Mouse (Mus musculus): ENCODE data around the gene Npm1.
A peak's percentile ranks its signal among the peaks of the same experiment; 100 is the strongest.

Gene Npm1

DNA sequence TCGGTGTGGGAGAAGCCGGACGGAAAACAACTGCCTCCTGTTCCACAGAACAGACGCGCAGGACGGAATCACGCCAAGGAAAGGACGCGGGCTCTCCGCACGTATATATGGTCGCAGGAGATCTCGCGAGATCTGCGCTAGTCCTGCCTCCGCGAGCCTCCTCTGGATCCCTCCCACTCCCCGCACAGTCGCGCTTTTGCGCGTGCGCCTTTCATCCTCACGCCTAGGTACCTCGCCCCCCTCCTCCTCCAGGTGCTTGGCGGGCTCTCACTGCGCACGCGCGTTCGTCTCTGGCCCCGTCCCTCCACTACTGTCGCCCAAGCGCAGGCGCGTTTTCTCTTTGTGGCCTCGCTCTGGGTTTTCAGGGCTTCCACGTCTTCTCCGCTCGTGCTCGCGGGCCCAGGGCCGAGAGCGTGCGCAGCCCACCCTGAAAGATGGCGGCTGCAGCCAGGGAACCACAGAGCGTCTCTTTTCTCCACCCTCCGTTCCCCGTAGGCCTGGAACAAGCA, at the start of gene Npm1:
TSS of gene Npm1 (minus strand) at position 209 of the 509 bp plus-strand sequence.
- DNase-seq (ENCODE audit: extremely low read depth, low read depth, low spot score), result peak; percentile 61

DNA sequence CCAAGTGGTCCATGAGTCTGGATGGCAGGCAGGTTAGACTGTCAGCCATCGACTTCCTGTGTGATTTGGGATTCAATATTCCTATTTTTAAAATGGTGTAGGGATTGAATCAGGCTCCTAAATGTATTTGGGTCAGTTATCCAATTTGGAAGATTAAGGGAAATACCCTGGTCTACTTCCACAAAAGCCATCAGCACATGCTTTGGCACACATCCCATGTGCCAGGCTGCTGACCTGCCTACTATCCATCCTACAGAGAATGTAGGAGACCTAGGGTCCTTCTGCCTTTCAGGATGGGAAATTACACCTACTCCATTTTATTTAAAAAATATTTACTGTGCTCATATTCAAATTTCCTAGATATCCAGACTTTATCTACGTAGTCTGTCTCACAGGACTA, 44.4 kb upstream of the Npm1 start:
- no peak for DNase-seq (ENCODE audit: extremely low read depth, low read depth, low spot score)

DNA sequence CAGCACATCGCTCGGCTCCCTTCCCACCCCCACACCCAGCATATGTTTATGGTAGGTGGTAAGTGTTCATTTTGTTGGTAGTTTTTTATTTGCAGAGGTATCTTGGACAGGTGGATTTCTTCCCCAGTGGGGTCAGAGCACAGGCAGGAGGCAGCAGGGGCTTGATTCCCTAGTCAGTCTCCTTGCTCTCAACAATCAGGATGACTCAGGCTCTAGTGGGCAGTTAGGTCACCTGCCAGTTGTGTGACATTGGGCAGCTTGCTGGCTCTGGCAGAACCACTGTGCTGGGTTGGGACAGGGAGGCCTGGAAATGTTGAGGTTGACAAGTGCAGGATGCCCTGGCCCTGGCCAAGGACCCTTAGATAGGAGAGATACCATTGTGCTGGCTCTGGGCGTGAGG, 42.0 kb upstream of the Npm1 start:
- DNase-seq (ENCODE audit: extremely low read depth, low read depth, low spot score), result no peak

DNA sequence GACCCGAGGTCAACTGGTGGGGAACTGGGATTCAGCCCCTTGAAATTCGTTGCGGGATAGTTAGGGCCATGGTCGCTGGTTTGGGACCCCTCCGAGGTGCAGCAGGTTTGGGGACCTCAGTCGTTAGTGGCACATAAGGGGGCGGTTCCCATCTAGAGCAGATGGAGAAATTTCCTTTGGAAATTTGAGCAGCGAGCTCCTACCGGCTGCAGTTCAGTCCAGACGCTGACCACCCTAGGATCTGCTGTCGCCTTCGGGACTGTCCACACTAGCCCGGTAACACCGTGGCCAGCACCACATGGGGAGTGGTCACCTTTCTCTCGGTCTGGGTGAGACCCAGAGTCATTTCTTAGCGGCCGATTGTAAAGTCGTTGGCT, 41.3 kb upstream of the Npm1 start:
- DNase-seq (ENCODE audit: extremely low read depth, low read depth, low spot score), result no peak

DNA sequence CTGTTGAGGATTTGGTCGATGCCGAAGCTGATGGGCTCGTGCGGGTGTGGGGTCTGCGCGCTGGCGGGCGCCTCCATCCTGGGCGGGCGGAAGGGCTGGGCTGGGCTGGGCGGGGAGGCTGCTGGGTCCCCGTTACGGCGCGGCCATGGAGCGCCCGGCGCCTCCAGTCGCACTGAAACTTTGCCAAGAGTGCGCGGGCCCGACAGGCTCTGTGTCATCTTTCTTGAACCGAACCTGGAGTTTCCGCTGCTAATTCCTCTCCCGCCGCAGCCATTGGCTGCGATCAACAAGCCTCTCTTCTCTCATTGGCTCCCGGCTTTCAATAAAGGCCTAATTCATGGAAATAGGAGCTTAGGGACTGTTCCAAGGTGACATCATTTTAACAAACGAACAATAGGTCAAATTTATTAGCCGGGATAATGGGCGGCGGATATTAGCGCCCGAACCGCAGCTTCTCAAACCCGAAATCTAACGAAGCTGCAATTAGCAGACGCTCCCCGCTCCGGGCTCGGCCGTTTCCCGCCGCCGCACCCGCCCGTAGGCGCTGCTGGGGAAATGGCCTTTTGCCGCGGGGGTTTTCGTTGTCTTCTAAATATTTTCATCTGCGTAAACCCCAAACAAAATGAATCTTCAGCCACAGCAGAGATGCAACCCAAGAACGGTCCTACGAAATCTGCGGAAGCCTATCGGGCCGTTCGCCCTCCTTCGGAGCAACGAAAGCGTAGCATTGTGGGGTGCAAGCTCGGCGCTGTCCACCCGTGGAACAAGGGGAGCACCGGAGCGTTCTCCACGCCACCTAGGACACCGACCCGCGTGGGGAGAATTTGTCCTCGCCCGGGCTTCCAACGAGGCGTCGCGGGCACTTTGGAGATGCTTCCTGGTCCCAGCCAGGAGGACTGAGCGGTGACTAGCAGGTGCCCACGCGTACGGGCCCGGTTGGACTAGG, 40.6 kb upstream of the Npm1 start, which contains the start of gene Tlx3:
TSS of gene Tlx3 (minus strand) at position 207 of the 946 bp plus-strand sequence.
- DNase-seq (ENCODE audit: extremely low read depth, low read depth, low spot score), result no peak

DNA sequence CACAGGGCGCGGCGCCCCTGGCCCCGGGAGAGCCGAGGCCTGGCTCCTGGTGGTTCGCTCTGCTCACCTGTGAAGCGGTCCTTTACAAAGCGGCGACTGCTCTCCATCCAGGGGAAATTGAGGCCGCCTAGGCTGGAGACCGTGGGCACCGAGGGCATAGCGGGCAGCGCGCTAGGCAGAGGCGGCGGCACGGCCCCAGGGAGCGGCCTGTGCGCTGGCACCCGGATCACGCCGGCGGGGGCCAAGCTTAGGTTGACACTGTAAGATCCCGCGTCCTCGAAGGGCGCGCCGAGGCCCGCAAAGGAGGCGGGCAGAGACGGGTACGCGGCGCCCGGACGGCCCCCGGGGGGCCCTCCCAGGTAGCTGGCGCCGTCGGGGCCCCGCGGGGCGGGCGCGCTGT, 40.0 kb upstream of the Npm1 start:
- DNase-seq (ENCODE audit: extremely low read depth, low read depth, low spot score), result no peak

DNA sequence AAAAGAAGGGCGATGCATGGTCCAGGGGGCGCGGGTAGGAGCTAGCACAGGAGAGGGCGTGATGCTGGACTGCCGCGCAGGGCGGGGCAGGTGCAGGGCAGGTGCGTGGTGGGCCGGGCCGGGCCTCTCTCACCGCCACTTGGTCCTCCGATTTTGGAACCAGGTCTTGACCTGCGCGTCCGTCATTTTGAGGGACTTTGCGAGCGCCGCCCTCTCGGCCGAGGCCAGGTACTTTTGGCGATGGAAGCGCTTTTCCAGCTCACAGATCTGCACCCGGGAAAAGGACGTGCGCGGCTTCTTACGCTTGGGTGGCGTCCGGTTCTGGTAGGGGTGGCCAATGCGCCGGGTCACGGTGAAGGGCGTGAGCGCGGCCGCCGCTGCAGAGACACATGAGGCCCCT, 39.3 kb upstream of the Npm1 start:
- DNase-seq (ENCODE audit: extremely low read depth, low read depth, low spot score), result no peak

DNA sequence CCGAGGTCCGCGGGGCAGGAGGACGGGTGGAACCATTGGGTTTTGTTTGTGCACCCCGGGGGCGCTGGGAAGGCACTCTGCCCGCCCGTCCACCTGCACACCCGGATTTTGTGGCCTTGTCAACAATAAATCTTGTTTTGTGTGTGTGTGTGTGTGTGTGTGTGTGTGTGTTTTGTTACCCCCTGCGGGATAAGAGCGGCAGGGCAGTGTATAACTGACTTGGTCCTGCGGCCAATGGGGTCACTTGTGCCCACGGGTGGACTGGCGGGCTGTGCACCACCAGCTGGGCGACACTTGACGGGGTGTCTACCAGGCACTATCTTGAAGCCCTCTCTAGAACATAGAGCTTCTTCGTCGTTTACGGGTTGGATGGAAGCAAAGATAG, 38.6 kb upstream of the Npm1 start:
- DNase-seq (ENCODE audit: extremely low read depth, low read depth, low spot score), result no peak

DNA sequence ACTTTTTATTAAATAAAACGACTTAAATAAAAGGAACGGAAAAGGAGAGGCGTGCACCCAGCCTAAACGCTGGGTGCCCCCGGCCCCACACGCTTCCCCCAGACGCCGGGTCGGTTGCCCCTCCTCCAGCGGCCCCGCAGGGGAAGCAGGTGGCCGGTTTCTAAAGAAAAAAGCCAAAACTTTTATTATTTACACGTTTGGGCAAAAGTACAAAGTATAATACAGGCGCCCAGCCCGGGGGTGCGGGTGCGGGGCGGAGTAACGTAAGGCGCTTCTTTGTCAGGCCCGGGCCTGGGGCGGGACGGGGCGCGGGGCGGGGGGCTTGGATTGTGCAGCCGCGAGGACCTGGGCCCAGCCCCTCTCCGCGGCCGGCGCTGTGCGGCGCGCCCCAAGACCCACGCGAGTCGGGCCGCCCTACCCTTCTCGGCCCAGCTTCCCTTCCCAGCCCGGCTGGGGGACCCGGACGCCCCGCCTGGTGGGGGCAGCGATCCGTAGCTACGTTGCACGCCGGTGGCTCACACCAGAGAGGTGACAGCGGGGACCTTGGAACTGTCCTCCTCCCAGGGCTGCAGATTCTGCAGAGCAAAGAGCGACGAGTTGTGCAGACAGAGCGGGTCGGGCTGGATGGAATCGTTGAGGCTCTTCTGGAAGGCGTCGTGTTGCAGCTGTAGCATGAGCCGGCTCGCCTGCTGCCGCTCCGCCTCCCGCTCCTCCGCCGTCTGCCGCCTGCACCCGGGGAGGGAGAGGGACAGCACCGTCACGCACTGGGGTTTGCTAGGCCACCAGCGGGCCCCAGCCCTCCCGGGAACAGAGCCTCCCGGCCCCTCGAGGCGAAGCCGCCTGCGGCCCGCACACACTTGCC, 38.0 kb upstream of the Npm1 start:
- no peak for DNase-seq (ENCODE audit: extremely low read depth, low read depth, low spot score)

DNA sequence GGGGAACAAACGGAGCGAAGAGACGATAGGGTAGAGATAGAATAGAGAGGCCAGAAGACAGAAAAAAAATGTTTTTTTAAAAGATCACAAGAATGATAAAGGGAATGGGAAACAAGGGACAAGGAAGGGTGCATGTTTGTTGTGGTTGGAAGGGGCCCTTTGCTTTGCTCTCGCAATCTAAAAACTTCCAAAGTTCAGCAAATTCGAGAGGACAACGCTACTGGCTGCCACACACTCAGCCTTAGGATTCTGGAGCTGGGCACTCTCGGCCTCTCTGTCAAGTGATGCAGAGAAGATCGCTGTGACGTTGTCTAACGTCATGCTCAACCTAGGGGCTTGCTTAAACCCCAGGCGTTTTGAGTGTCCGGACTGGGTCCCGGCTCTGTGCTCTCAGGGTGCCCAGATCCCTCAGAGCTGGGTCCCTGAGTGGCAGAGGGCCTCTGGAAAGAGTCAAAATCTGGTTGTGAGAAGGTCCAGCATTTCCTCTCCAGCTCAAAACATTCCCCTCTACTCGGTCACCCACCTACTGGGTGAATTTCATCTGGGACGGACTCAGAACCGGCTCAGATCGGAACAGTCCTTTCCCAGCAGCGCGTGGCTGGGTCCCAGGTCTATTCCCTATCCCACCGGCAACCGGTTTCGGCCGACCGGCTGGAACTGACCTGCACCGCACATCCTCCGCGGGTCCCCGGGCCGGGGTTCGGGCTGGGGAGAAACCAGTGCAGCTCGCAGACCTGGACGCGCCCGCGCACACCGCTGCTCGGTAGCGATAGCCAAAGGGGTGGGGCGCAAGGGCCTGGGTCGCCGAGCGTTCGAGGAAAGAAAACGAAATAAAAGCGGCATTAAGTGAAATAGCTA, 37.1 kb upstream of the Npm1 start:
- no peak for DNase-seq (ENCODE audit: extremely low read depth, low read depth, low spot score)

DNA sequence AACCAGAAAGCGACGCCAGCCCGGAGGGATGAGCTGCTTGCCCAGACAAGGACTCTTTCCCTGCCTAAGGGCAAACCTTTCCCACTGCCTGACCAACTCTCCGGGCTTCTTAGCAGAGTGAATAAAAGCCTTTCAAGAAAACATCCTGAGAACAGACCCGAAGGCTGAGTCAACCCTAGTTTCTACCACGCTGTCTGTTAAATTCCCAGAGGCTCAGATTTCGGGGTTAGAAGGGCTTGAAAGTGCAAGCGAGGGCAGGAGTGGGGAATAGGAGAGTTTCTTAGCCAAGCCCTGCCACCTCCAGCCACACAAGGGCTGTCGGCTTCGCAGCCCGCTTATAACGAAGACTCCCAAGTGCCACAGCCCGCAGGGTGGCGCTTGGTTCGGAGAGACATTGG, 36.1 kb upstream of the Npm1 start:
- no peak for DNase-seq (ENCODE audit: extremely low read depth, low read depth, low spot score)

DNA sequence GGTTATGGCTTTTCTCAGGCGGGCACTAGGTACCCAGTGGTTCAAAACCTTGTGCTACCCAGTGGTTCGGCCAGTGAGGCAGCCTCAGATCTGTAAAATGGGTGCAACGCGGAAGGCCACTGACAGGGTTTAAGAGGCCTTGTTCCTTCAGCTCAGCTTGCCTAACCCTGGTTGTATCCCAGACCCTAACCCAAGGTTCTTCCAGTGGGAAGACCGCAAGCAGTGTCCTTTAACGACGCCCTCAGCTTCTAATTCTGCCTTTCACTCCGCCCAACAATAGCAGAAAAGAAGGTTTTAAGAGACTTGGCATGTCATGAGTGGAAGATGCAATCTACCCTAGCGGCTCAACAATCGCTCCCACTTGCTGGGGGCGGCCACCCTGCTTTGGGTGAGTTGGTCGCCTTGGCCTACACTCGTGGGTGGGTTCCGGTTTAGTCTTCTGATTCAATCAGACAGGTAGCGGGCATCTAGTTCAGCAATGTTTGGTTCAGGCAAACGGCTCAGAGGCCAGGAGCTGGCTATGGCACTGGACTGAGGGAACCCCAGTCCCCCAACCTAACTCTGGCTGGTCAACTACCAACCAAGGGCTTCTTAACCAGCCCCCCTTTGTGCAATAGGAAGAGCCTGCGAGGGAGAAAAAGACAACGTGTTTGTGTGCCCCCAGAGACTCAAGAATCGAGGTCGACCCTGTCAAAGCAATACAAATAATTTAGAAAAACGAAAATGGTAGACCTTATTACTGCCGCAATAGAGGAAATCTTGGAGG, 35.5 kb upstream of the Npm1 start:
- no peak for DNase-seq (ENCODE audit: extremely low read depth, low read depth, low spot score)

DNA sequence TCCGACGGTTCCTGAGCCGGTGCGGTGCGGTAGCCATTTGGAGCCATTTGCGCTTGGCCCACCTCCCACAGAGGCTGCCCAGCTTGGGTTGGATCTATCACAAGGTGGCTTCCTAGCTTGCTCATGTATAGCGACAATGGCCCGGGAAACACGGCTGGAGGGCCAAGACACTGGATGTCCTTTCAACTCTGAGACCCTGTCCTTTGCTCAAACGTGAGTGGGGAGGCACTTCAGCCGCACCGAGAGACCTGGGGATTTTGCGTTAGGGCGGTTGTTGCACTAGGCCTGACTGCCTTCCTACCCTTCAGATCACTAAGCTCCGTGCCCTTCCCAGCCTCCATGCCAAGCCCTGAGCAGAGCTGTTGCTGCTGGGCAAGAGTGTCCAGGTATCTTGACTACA, 34.7 kb upstream of the Npm1 start:
- DNase-seq (ENCODE audit: extremely low read depth, low read depth, low spot score), result no peak

DNA sequence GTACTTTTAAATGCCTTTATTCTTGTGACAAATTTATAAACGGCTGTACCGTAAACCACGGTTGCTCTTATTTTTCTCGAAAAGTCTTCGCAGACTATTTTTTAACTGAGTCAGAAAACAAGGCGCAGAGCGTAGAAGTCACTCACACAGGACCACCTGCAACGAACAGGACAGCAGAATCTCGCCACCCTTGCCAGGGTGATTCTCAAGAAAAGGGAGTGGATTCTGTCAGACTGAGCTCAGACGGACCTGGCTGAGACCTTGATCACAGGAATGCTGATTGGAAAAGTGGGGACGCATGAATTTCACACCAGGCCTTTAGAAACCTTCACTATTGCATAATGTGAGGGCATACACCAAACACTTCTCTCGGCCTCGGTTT, 34.1 kb upstream of the Npm1 start:
- DNase-seq (ENCODE audit: extremely low read depth, low read depth, low spot score), result no peak

DNA sequence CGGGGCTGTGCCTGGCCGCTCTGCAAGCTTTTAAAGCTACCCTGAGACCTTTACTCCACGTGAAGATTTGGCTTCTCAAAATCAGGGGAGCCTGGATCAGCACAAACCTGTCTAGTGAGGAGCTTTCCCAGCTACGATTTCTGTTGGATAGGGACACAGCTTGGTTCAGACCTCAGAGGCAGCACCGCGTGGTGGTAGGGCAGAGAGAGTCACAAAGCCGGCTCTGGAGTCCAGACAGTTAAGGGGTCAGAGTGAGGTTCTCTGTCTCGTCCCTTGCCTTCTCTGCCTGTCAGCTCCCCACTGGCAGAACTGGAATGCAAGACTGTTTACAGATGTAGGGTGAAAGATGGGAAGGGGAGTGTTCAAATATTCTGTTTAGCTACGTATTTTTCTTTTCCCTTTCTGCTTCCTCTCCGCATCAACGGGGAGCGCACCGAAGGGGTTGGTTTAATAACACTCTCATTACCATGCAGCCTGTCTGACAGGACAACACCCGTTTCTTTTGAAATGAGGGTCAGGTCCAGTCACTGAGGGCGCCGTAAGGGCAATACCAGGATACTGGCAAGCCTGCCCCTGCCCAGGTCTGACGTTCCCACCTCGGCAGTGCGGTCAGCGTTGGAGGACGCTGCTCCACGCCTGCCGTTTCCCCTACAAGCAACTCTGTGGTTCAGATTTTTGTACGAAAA, 33.6 kb upstream of the Npm1 start:
- DNase-seq (ENCODE audit: extremely low read depth, low read depth, low spot score), result no peak

DNA sequence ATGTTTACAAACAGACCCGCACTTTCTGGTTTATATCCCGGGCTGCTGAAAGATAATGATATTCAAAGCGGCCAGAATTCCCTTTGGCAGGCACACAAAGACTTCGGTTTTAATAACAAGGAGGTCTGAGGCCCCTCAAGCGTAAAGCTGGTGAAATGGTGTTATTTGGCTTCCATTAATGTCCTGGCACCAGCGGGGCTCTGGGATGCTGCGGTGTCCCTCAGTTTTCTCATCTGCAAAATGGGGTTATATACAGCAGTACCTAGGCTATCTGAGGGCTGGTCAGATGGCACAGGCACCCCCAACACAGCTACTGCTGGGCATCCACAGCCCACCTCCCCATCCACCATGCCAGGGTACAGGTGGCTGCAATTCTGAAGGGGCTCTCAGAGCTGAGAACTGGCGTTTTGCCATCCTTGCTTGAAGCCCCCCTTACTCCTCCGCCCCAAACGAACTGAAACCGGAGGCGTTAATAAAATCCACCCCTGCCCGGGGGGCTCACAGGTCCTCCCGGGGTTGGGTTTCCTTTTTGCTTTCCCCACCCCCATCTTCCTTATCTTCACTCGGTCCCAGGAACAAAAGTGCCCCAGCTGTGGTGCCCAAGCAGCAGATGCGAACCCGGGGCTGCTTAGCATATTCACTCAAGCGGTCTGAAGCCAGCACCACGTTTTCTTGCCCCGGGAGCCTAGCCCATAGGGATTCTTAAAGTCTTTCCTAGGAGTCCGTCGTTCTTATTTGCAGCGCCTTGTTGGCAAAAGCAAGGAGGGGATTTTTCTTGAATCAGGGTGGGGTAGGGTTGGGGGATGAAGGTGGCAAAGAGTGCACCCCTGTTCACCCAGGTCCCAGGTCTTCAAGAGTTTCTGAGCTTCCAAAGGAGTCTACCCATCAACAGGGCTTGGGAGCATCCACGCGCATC, 32.8 kb upstream of the Npm1 start:
- DNase-seq (ENCODE audit: extremely low read depth, low read depth, low spot score), result no peak

DNA sequence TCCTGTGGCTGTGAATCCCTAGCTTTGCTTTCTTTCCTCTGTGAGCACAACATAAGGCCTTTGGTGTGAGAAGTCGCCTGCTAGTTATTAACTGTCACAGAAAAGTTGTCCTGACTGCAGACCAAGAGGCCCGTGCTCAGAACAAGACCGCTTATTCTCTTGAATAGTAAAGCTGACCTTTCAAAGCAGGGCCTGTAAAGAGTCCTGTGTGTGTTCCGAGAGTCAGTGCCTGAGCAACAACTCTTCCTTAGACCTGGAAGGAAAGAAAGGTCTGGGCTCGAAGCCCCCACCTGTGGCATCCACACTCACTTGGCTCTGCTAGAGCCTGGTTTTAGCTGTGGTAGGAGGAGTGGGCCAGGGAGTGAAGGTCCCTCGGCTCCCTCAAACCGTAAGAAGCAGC, 32.1 kb upstream of the Npm1 start:
- no peak for DNase-seq (ENCODE audit: extremely low read depth, low read depth, low spot score)

DNA sequence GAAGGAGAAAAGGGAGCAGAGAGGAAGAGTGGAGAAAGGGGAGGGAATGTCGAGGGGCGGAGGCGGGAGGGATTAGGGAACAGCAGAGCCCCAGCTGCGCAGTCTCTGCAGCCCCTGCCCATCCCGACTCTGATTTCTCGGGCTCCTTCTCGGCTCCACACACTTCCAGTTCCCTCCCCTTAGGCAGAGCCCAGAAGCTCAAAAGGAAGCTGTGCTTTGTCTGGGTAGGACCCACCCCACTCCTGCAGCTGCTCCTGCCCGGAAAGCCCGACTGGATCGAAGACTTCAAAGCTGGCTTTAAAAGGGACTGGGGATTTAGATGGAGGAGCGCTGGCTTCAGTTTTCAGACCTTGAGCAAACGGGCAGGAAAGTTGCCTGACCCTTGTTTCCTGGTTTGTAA, 30.7 kb upstream of the Npm1 start:
- DNase-seq (ENCODE audit: extremely low read depth, low read depth, low spot score), result no peak

DNA sequence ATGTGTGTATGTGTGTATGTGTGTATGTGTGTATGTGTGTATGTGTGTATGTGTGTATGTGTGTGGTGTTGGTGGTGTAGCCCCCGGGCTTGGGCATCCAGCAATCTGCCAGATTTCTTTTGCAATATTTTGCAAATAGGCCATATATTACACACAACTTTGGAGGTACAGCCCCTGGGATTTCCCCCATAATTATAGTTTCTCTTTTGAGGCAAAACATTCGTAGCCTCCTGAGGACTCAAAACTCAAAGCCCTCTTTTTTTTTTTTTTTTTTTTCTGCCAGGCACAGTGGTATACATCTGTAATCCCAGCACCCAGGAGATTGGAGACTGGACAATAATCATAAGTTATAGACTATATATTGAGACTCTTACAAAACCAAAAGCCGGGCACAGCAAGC, 18.8 kb upstream of the Npm1 start:
- DNase-seq (ENCODE audit: extremely low read depth, low read depth, low spot score), result no peak

Data from fat pad, adult 2 months (tissue).